Mouse (Mus musculus): ENCODE measurements around the gene Tmem151a. TPM values are rescaled to one million over a fixed set of nuclear protein-coding genes. Genes with fewer than 3 reads are reported as not detected.

Gene Tmem151a
- polyA plus RNA-seq, 1 experiment from 2014 or later, result 7.9 TPM

GRCm38 (mm10) chr19:5072389-5073019, 12.8 kb downstream of the Tmem151a start:
- peaks cover 36% of the 10 kb centered on the region for H3K4me1 ChIP-seq
- H3K9ac ChIP-seq (replicated peaks), result peak overlapping the region; percentile 49
- no peaks in the 10 kb centered on the region for H3K9me3 ChIP-seq
- H3K4me3 ChIP-seq, result peak overlapping the region; percentile 45
- no peaks in the 10 kb centered on the region for H3K36me3 ChIP-seq
- WGBS, result 2% methylated on average over 20 of the region's 20 CpGs
- ATAC-seq (replicated peaks), result peak; percentile 13; the same call in 1 of the 2 replicates
- H3K27ac ChIP-seq (replicated peaks), result peak overlapping the region; percentile 60; the same call in 1 of the 2 replicates
- H3K4me2 ChIP-seq (replicated peaks), result peak overlapping the region; percentile 66
- H3K27me3 ChIP-seq, result no peaks in the 10 kb centered on the region; the same call in 1 of the 2 replicates

DNA sequence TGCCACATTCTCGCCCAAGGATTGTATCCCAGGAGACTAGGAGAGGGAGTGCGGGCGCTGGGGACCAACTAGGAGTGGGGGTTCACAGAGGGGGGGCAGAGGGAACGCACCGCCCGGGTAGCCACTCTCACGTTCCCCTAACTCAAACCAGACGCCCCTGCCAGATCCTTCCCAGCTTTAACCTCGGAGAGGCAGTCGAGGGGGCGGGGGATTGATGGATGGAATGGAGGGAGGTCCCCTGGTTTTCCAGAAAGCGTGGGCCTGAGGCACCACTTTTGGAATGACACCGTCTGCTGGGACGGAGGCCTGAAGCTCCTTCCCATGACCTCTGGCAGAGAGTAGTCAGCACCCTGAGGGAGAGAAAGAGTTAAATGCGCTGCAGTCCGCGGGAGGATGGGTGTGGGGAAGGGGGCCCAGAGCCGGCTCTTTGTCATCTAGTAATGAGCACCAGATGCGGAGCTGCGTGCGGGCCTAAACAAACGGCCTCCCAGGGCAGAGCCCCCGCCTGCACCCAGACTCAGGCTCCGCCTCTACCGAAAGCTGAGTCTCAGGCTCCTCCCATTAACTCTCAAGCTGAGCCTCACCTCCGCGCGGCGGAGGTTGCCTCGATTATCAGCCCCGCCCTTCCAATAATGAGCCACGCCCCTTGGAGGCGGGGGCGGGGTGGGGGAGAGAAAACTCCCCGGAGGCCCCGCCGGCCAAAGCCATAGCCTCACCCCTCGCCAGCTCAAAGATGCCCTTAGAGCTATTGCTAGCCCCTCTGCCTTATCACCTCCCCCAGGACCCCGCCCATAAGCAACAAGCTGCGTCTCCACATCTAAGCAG, 13.6 kb downstream of the Tmem151a start:
- Histone ChIP-seq H3K36me3 (no peaks in the 10 kb centered on the region), H3K27ac (replicated peaks) (peak overlapping the region; percentile 60), H3K27me3 (peaks cover 4% of the 10 kb centered on the region; the same call in 1 of the 2 replicates), H3K4me2 (replicated peaks) (peak overlapping the region; percentile 66), H3K9ac (replicated peaks) (peak overlapping the region; percentile 49), H3K9me3 (no peaks in the 10 kb centered on the region), H3K4me1 (peaks cover 42% of the 10 kb centered on the region), H3K4me3 (peak overlapping the region; percentile 45)
- ATAC-seq (replicated peaks), result peak; percentile 79
- WGBS, result under 1% methylated on average over 40 of the region's 40 CpGs

DNA sequence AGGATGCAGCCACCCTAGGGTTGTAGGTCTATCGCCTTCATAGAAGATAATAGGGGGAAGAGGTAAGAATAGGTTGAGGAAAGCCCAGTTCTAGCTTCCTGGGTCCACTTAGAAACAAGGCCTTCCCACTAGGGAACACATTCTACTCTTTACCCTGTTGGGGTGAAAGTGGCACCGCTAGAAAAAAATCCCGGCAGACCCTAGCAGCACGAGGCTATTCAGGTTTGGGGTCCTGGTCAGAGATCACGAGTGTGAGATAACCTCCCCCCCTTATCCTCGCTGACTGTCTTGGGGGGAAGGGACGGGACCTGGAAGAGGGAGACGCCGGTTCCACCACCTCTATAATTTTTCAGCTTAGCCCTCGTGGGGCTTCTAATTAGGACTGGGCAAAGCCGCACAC, 14.3 kb downstream of the Tmem151a start:
- H3K4me3 ChIP-seq, result peak overlapping the region; percentile 45
- H3K4me2 ChIP-seq (replicated peaks), result peak overlapping the region; percentile 66
- H3K27ac ChIP-seq (replicated peaks), result peak overlapping the region; percentile 60
- ATAC-seq (replicated peaks), result no peak
- peak overlapping the region; percentile 49 for H3K9ac ChIP-seq (replicated peaks)
- H3K36me3 ChIP-seq, result no peaks in the 10 kb centered on the region
- H3K27me3 ChIP-seq, result peaks cover 4% of the 10 kb centered on the region; the same call in 1 of the 2 replicates
- no peaks in the 10 kb centered on the region for H3K9me3 ChIP-seq
- 9% methylated on average over 11 of the region's 11 CpGs for WGBS
- peaks cover 42% of the 10 kb centered on the region for H3K4me1 ChIP-seq

- Histone ChIP-seq H3K4me2 (replicated peaks) (no peak overlapping the region), H3K27ac (replicated peaks) (no peak overlapping the region), H3K9me3 (no peaks in the 10 kb centered on the region), H3K4me1 (peaks cover 42% of the 10 kb centered on the region), H3K4me3 (no peak overlapping the region), H3K36me3 (no peaks in the 10 kb centered on the region), H3K9ac (replicated peaks) (no peak overlapping the region), H3K27me3 (peaks cover 4% of the 10 kb centered on the region; the same call in 1 of the 2 replicates)
- 85% methylated on average over 7 of the region's 7 CpGs for WGBS
- ATAC-seq (replicated peaks), result no peak
These were observed 15.4 kb downstream of the Tmem151a start for GRCm38 (mm10) chr19:5069978-5070377.

GRCm38 (mm10) chr19:5069486-5069885, 15.8 kb downstream of the Tmem151a start:
- no peak for ATAC-seq (replicated peaks)
- peaks cover 42% of the 10 kb centered on the region for H3K4me1 ChIP-seq
- H3K27ac ChIP-seq (replicated peaks), result no peak overlapping the region
- WGBS, result 83% methylated on average over 5 of the region's 5 CpGs
- no peaks in the 10 kb centered on the region for H3K9me3 ChIP-seq
- H3K9ac ChIP-seq (replicated peaks), result no peak overlapping the region
- no peak overlapping the region for H3K4me2 ChIP-seq (replicated peaks)
- H3K27me3 ChIP-seq, result peaks cover 4% of the 10 kb centered on the region; the same call in 1 of the 2 replicates
- H3K4me3 ChIP-seq, result 0 out of 2 replicates have a peak overlapping the region, but pooled peaks have one; percentile 5
- H3K36me3 ChIP-seq, result no peaks in the 10 kb centered on the region

DNA sequence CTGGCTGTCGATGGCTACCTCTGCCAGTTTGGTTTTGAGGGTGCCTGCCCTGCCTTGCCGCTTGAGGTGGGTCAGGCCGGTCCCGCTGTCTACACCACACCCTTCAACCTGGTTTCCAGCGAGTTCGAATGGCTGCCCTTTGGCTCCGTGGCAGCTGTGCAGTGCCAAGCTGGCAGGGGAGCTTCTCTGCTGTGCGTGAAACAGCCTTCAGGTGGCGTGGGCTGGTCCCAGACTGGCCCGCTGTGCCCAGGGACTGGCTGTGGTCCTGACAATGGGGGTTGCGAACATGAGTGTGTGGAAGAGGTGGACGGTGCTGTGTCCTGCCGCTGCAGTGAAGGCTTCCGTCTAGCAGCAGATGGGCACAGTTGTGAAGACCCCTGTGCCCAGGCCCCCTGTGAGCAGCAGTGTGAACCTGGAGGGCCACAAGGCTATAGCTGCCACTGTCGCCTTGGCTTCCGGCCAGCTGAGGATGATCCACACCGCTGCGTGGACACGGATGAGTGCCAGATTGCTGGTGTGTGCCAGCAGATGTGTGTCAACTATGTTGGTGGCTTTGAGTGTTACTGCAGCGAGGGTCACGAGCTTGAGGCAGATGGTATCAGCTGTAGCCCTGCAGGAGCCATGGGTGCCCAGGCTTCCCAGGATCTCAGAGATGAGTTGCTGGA, 16.6 kb downstream of the Tmem151a start:
- peak overlapping the region; percentile 38 for H3K4me3 ChIP-seq
- peak overlapping the region; percentile 73 for H3K4me2 ChIP-seq (replicated peaks)
- 33% methylated on average over 21 of the region's 21 CpGs for WGBS
- peaks cover 42% of the 10 kb centered on the region for H3K4me1 ChIP-seq
- H3K9me3 ChIP-seq, result no peaks in the 10 kb centered on the region
- ATAC-seq (replicated peaks), result no peak
- no peaks in the 10 kb centered on the region for H3K36me3 ChIP-seq
- peaks cover 4% of the 10 kb centered on the region; the same call in 1 of the 2 replicates for H3K27me3 ChIP-seq
- no peak overlapping the region for H3K27ac ChIP-seq (replicated peaks)
- H3K9ac ChIP-seq (replicated peaks), result peak overlapping the region; percentile 42

DNA sequence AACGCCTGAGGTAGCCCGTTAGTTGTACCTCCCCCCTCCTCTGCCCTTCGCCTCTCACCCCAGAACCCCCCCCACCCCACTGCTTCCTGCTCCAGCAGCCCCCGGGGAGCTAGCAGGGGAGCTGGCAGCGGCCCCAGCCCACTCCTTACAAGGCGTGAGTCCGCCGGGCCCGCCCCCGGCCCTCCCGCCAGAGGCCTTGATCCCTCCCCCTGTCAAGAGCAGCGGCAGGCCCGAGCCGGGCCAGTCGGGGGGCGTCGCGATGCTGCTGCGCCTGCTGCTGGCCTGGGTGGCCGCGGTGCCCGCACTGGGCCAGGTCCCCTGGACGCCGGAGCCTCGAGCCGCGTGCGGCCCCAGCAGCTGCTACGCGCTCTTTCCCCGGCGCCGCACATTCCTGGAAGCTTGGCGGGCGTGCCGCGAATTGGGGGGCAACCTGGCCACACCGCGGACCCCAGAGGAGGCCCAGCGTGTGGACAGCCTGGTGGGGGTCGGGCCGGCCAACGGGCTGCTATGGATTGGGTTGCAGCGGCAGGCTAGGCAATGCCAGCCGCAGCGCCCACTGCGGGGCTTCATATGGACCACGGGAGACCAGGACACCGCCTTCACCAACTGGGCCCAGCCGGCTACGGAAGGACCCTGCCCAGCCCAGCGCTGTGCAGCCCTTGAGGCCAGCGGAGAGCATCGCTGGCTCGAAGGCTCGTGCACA, 17.3 kb downstream of the Tmem151a start, which contains the start of gene Cd248:
Cd248 (plus strand) TSS at position 212 of the 703 bp plus-strand sequence.
- Histone ChIP-seq H3K4me2 (replicated peaks) (peak within 1 kb of the TSS; percentile 73), H3K9ac (replicated peaks) (peak within 1 kb of the TSS; percentile 42), H3K4me3 (peak within 1 kb of the TSS; percentile 38), H3K4me1 (peaks cover 41% of the 10 kb centered on the region), H3K36me3 (no peaks in the 10 kb centered on the region), H3K27ac (replicated peaks) (no peak within 1 kb of the TSS), H3K27me3 (peaks cover 4% of the 10 kb centered on the region; the same call in 1 of the 2 replicates), H3K9me3 (no peaks in the 10 kb centered on the region)
- WGBS, result under 1% methylated on average over 50 of the region's 56 CpGs
- peak; percentile 14 for ATAC-seq (replicated peaks)

DNA sequence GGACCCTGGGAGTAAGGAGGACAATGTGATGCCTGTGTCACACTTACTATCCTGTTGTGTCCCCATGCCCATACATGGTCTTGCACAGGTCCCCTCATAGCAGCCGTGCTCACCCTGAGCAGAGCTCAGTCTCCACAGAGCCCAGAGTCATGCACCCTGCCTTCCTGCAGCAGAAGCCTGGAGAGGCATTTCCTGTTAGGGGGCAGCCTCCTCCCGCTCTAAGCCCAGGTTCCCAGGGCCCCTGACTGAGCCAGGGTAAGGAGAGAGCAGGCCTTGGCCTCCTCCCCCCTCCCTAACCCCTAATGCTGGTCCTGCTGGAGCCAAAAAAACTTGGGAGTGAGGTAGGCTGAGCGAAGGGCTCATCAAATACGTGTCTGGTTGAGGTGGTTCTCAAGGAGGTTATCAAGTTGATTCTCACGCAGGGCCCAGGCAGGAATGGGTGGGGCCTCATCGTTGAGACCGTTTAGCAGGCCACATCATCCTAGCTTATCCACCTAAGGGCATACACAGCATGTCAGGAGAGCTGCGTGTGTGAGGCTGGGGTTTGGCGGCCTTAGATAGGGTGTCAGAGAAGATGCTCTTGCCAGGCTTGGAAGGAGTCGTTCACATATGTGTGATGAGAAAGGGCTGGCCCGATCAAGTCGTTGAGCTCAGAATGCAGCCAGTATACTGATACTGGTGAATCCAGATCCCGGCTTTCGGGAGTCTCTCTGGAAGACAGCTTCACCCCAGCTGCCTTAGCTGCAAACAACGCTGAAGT, 18.1 kb downstream of the Tmem151a start:
- H3K27me3 ChIP-seq, result peaks cover 4% of the 10 kb centered on the region; the same call in 1 of the 2 replicates
- no peak for ATAC-seq (replicated peaks)

DNA sequence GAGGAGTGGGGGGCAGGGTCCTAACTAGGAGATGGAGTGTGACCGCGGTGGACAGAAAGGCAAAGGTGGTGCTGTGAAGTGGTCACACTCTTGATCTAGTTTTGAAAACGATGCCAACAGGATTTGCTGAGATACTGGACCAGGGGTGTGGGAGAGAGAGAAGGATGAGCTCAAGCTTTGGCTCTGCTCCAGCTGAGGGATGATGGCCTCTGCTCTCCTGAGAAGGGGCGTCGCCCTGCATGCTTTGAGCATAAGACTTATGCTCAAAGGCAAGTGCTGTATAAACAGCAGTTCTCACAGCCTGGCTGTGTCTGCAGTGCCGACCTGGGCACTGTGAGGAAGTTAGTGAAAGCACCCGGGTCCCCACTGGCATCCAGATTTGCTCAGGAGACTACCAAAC, 20.2 kb downstream of the Tmem151a start:
- WGBS, result 70% methylated on average over 7 of the region's 7 CpGs
- Histone ChIP-seq H3K27ac (replicated peaks) (no peak overlapping the region), H3K9ac (replicated peaks) (no peak overlapping the region), H3K9me3 (no peaks in the 10 kb centered on the region), H3K27me3 (peaks cover 4% of the 10 kb centered on the region; the same call in 1 of the 2 replicates), H3K4me3 (no peak overlapping the region), H3K4me1 (peaks cover 32% of the 10 kb centered on the region), H3K36me3 (no peaks in the 10 kb centered on the region), H3K4me2 (replicated peaks) (no peak overlapping the region)
- no peak for ATAC-seq (replicated peaks)

More for the DNA sequence above, 18.1 kb downstream of the Tmem151a start:
- no peak overlapping the region for H3K27ac ChIP-seq (replicated peaks)
- peak overlapping the region; percentile 42 for H3K9ac ChIP-seq (replicated peaks)
- no peaks in the 10 kb centered on the region for H3K36me3 ChIP-seq
- peaks cover 33% of the 10 kb centered on the region for H3K4me1 ChIP-seq
- no peaks in the 10 kb centered on the region for H3K9me3 ChIP-seq
- peak overlapping the region; percentile 38 for H3K4me3 ChIP-seq
- 13% methylated on average over 15 of the region's 15 CpGs for WGBS
- peak overlapping the region; percentile 73 for H3K4me2 ChIP-seq (replicated peaks)

DNA sequence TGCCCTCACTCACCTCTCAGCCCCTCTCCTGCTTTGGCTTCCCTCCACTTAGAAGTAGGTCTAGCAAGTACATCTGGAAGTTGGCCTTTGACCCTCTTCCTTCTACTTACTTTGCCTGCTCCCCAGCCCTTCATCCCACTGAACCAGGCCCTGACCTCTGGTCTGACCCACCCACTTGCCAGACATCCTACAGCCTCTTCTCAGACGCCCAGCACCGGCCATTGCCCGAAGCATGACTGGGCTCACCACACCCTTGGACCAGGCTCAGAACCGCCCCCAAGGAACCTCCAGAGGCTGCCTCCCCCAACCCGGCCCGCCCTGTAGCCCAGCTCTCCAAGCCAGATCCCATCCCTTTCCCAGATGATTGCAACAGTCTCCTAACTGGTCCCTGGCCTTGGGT, 22.9 kb downstream of the Tmem151a start:
- Histone ChIP-seq H3K4me1 (peaks cover 18% of the 10 kb centered on the region), H3K9ac (replicated peaks) (no peak overlapping the region), H3K27me3 (peaks cover 4% of the 10 kb centered on the region; the same call in 1 of the 2 replicates), H3K4me3 (no peak overlapping the region), H3K27ac (replicated peaks) (no peak overlapping the region), H3K4me2 (replicated peaks) (no peak overlapping the region), H3K36me3 (no peaks in the 10 kb centered on the region), H3K9me3 (no peaks in the 10 kb centered on the region)
- ATAC-seq (replicated peaks), result no peak
- whole genome bisulfite sequencing, result 83% methylated on average over 6 of the region's 6 CpGs

- Histone ChIP-seq H3K4me2 (replicated peaks) (no peak overlapping the region), H3K27me3 (peaks cover 2% of the 10 kb centered on the region; the same call in 1 of the 2 replicates), H3K27ac (replicated peaks) (no peak overlapping the region), H3K9me3 (no peaks in the 10 kb centered on the region), H3K4me1 (peaks cover 14% of the 10 kb centered on the region), H3K4me3 (no peak overlapping the region), H3K36me3 (no peaks in the 10 kb centered on the region), H3K9ac (replicated peaks) (no peak overlapping the region)
- no peak for ATAC-seq (replicated peaks)
- WGBS, result 88% methylated on average over 5 of the region's 5 CpGs
These were observed 23.3 kb downstream of the Tmem151a start for GRCm38 (mm10) chr19:5062041-5062440.

All from forebrain, embryonic 15.5 days (tissue).